Mouse (Mus musculus): Measurements from ENCODE around the gene Dcaf6. TPM values are rescaled to one million over a fixed set of nuclear protein-coding genes. Genes with fewer than 3 reads are reported as not detected.
A peak's percentile ranks its signal among the peaks of the same experiment; 100 is the strongest.

Dcaf6 gene
- polyA plus RNA-seq, 1 experiment from 2014 or later, result 17.4 TPM

DNA sequence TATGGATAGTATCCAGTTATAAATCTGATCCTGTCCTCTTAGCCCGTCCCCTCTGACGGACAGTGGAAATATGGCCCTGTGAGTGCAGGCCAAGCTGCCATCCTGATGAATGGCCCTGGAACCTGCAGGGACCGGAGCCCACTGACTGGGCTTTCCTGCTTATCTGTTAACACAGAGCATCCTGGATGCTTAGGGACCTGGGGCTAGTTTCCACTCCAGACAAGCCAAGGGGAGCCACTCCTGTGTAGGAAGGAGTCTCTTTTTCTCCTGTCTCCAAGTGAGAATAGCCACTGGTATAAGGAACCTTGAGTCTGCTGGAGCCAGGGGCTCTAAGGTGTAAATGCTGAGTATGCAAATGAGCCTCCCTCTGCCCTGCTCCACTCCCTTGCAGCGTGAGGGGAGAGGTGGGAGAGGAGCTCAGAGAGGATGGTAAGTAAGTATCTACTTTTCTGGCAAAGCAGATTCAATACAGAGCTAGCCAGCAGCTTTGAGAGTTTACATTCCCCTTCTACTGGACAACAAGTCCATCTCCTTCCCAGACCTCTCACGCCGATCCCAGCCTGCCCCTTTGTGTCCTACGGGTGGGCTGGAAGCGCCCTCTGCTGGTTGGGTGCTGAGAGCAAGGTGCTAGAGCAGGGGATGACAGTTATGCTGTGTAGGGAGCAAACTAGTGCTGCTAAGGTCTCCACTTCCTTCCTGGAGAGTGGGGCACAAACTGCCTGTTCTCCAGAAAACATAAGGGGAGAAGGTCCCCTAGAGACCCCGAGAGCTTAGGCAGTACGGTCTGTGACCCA is 139.9 kb downstream of the Dcaf6 start:
- Histone ChIP-seq H3K4me1 (replicated peaks; ENCODE audit: control insufficient read depth, insufficient read depth, low read length) (no peaks in the 10 kb centered on the region), H3K27me3 (replicated peaks; ENCODE audit: control insufficient read depth, insufficient read depth, low read length) (no peaks in the 10 kb centered on the region), H3K27ac (ENCODE audit: low read length) (no peak overlapping the region), H3K9me3 (ENCODE audit: control insufficient read depth, low read length) (no peaks in the 10 kb centered on the region), H3K4me2 (ENCODE audit: low read length) (no peak overlapping the region), H3K9ac (replicated peaks; ENCODE audit: low read depth, low read length) (no peak overlapping the region), H3K4me3 (replicated peaks; ENCODE audit: low read length) (no peak overlapping the region), H3K36me3 (ENCODE audit: control insufficient read depth, insufficient read depth) (peaks cover 6% of the 10 kb centered on the region; the same call in 1 of the 2 replicates)
- 46% methylated on average over 10 of the region's 10 CpGs for WGBS
- peak; percentile 76 for ATAC-seq

DNA sequence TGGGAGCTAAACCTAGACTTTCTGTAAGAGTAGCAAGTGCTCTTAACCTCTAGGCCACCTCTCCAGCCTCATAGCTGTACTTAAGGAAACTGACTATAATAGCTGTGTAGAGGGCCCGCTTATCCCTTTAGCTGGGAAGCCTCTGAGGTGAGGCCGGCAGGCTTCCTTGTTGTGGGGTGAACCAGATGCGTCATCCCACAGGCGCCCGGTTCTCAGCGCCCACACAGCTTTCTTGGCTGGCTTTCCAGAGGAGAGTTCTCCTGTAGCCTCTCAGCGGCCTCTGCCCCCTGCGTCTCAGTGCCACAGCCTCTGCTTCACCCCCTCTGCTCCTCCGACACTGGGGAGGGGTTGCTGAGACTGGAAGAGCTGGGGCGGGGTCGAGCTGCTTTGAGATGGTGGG is 143.9 kb downstream of the Dcaf6 start:
- no peaks in the 10 kb centered on the region for H3K9me3 ChIP-seq (ENCODE audit: control insufficient read depth, low read length)
- no peaks in the 10 kb centered on the region for H3K4me1 ChIP-seq (replicated peaks; ENCODE audit: control insufficient read depth, insufficient read depth, low read length)
- H3K4me3 ChIP-seq (replicated peaks; ENCODE audit: low read length), result no peak overlapping the region
- H3K36me3 ChIP-seq (ENCODE audit: control insufficient read depth, insufficient read depth), result peaks cover 2% of the 10 kb centered on the region; the same call in 1 of the 2 replicates
- H3K27me3 ChIP-seq (replicated peaks; ENCODE audit: control insufficient read depth, insufficient read depth, low read length), result no peaks in the 10 kb centered on the region
- no peak overlapping the region for H3K27ac ChIP-seq (ENCODE audit: low read length)
- ATAC-seq, result no peak
- H3K9ac ChIP-seq (replicated peaks; ENCODE audit: low read depth, low read length), result no peak overlapping the region
- 52% methylated on average over 11 of the region's 11 CpGs for WGBS
- no peak overlapping the region for H3K4me2 ChIP-seq (ENCODE audit: low read length)

DNA sequence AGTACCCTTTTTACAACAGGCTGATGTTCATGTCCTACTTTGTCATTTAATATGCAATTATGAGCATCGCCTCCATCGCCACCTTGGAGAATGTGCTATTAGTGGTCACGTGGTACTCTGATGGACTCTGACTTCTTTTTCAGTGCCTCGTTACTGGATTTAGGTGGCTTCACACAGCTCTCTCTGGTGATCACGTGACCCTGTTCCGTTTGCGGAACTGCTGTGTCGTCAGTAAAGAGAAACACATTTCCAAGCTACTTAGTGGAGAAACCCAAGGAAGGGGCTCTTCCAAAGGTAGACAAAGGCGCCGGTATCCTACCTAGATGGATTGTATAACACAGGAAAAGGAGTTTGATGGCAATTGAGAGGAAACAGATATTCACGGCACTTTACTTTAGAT is 152.1 kb downstream of the Dcaf6 start:
- peaks cover under 1% of the 10 kb centered on the region for H3K4me1 ChIP-seq (replicated peaks; ENCODE audit: control insufficient read depth, insufficient read depth, low read length)
- H3K9ac ChIP-seq (replicated peaks; ENCODE audit: low read depth, low read length), result no peak overlapping the region
- H3K4me2 ChIP-seq (ENCODE audit: low read length), result no peak overlapping the region
- H3K27ac ChIP-seq (ENCODE audit: low read length), result no peak overlapping the region
- no peaks in the 10 kb centered on the region for H3K27me3 ChIP-seq (replicated peaks; ENCODE audit: control insufficient read depth, insufficient read depth, low read length)
- no peak overlapping the region for H3K4me3 ChIP-seq (replicated peaks; ENCODE audit: low read length)
- H3K36me3 ChIP-seq (ENCODE audit: control insufficient read depth, insufficient read depth), result peaks cover 22% of the 10 kb centered on the region
- H3K9me3 ChIP-seq (ENCODE audit: control insufficient read depth, low read length), result no peaks in the 10 kb centered on the region
- 70% methylated on average over 11 of the region's 11 CpGs for WGBS
- no peak for ATAC-seq

GRCm38 (mm10) chr1:165304341-165304740 is 155.9 kb downstream of the Dcaf6 start:
- Histone ChIP-seq H3K9me3 (ENCODE audit: control insufficient read depth, low read length) (no peaks in the 10 kb centered on the region), H3K9ac (replicated peaks; ENCODE audit: low read depth, low read length) (no peak overlapping the region), H3K27me3 (replicated peaks; ENCODE audit: control insufficient read depth, insufficient read depth, low read length) (no peaks in the 10 kb centered on the region), H3K4me1 (replicated peaks; ENCODE audit: control insufficient read depth, insufficient read depth, low read length) (peaks cover 22% of the 10 kb centered on the region), H3K36me3 (ENCODE audit: control insufficient read depth, insufficient read depth) (peaks cover 16% of the 10 kb centered on the region), H3K27ac (ENCODE audit: low read length) (no peak overlapping the region), H3K4me2 (ENCODE audit: low read length) (no peak overlapping the region), H3K4me3 (replicated peaks; ENCODE audit: low read length) (no peak overlapping the region)
- WGBS, result 91% methylated on average over 7 of the region's 7 CpGs
- ATAC-seq, result no peak

DNA sequence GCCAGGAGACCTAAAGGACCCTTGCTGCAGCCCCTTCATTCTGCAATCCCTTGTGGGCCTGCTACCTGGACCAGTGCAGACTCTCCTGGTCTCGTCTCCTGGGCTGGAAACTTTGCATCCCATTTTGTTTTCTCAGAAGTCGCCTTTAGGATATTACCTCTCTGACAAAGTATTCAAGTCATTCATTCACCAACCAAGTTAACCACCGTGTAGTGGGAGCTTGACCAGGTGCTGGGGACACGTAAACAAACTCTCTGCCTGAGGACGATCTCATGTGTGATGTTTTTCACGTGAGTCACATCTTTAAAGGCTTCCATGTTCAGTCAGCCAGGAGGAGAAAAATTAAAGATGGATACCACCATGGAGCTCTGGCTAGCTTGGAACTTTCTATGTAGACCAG is 157.1 kb downstream of the Dcaf6 start:
- H3K27ac ChIP-seq (ENCODE audit: low read length), result no peak overlapping the region
- no peak for ATAC-seq
- peaks cover 16% of the 10 kb centered on the region for H3K36me3 ChIP-seq (ENCODE audit: control insufficient read depth, insufficient read depth)
- no peak overlapping the region for H3K4me2 ChIP-seq (ENCODE audit: low read length)
- H3K4me3 ChIP-seq (replicated peaks; ENCODE audit: low read length), result no peak overlapping the region
- WGBS, result 77% methylated on average over 6 of the region's 6 CpGs
- no peaks in the 10 kb centered on the region for H3K9me3 ChIP-seq (ENCODE audit: control insufficient read depth, low read length)
- H3K27me3 ChIP-seq (replicated peaks; ENCODE audit: control insufficient read depth, insufficient read depth, low read length), result no peaks in the 10 kb centered on the region
- H3K4me1 ChIP-seq (replicated peaks; ENCODE audit: control insufficient read depth, insufficient read depth, low read length), result peaks cover 22% of the 10 kb centered on the region
- no peak overlapping the region for H3K9ac ChIP-seq (replicated peaks; ENCODE audit: low read depth, low read length)

GRCm38 (mm10) chr1:165302455-165303208 is 157.6 kb downstream of the Dcaf6 start:
- peak; percentile 71 for ATAC-seq
- Histone ChIP-seq H3K4me3 (replicated peaks; ENCODE audit: low read length) (no peak overlapping the region), H3K27me3 (replicated peaks; ENCODE audit: control insufficient read depth, insufficient read depth, low read length) (no peaks in the 10 kb centered on the region), H3K9ac (replicated peaks; ENCODE audit: low read depth, low read length) (no peak overlapping the region), H3K9me3 (ENCODE audit: control insufficient read depth, low read length) (no peaks in the 10 kb centered on the region), H3K36me3 (ENCODE audit: control insufficient read depth, insufficient read depth) (peaks cover 13% of the 10 kb centered on the region), H3K4me1 (replicated peaks; ENCODE audit: control insufficient read depth, insufficient read depth, low read length) (peaks cover 22% of the 10 kb centered on the region), H3K4me2 (ENCODE audit: low read length) (no peak overlapping the region), H3K27ac (ENCODE audit: low read length) (no peak overlapping the region)
- 41% methylated on average over 13 of the region's 13 CpGs for WGBS

- Histone ChIP-seq H3K4me1 (replicated peaks; ENCODE audit: control insufficient read depth, insufficient read depth, low read length) (peaks cover 22% of the 10 kb centered on the region), H3K36me3 (ENCODE audit: control insufficient read depth, insufficient read depth) (peaks cover 6% of the 10 kb centered on the region), H3K9me3 (ENCODE audit: control insufficient read depth, low read length) (no peaks in the 10 kb centered on the region), H3K9ac (replicated peaks; ENCODE audit: low read depth, low read length) (no peak overlapping the region), H3K4me2 (ENCODE audit: low read length) (no peak overlapping the region), H3K27ac (ENCODE audit: low read length) (no peak overlapping the region), H3K4me3 (replicated peaks; ENCODE audit: low read length) (no peak overlapping the region), H3K27me3 (replicated peaks; ENCODE audit: control insufficient read depth, insufficient read depth, low read length) (no peaks in the 10 kb centered on the region)
- ATAC-seq, result peak; percentile 70
- 38% methylated on average over 2 of the region's 2 CpGs for WGBS
Observed at GRCm38 (mm10) chr1:165301567-165301966, 158.7 kb downstream of the Dcaf6 start.

DNA sequence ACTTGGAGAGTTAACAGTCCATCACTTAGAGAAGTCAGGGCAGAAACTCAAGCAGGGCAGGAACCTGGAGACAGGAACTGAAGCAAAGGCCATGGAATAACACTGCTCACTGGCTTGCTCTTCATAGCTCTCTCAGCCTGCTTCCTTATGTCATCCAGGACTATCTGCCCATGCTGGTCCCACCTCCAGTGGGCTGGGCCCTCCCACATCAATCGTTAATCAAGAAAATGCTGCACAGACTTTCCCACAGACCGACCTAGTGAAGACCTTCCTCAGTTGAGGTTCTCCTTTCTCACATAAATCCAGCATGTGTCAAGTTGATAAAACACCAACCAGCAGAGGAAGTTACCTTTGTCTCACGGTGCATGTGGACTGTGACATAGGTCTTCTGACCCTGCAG is 159.2 kb downstream of the Dcaf6 start:
- H3K27ac ChIP-seq (ENCODE audit: low read length), result no peak overlapping the region
- H3K4me3 ChIP-seq (replicated peaks; ENCODE audit: low read length), result no peak overlapping the region
- peaks cover 2% of the 10 kb centered on the region; the same call in 1 of the 2 replicates for H3K36me3 ChIP-seq (ENCODE audit: control insufficient read depth, insufficient read depth)
- no peak overlapping the region for H3K4me2 ChIP-seq (ENCODE audit: low read length)
- no peaks in the 10 kb centered on the region for H3K9me3 ChIP-seq (ENCODE audit: control insufficient read depth, low read length)
- 81% methylated on average over 3 of the region's 3 CpGs for WGBS
- peaks cover 22% of the 10 kb centered on the region for H3K4me1 ChIP-seq (replicated peaks; ENCODE audit: control insufficient read depth, insufficient read depth, low read length)
- no peaks in the 10 kb centered on the region for H3K27me3 ChIP-seq (replicated peaks; ENCODE audit: control insufficient read depth, insufficient read depth, low read length)
- H3K9ac ChIP-seq (replicated peaks; ENCODE audit: low read depth, low read length), result no peak overlapping the region
- no peak for ATAC-seq

DNA sequence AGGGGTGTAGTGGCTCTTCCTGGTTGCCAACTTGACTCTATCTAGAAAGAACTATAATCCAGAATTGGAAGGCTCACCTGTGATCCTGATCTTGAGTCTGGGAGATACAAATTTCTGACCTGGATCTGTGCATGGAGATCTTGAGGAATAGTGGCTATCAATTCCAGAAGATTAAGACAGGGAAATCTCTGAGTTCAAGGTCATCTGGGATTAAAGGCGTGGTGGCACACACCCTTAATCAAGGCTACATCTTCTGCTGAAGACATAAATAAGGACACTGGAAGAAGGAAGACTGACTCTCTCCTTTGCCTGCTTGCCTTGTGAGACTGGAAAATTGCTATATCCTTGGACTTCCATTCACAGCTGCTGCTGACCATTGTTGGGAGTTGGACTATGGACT is 164.8 kb downstream of the Dcaf6 start, which contains the start of gene Gpr161:
Gpr161 (plus strand) TSS at position 301 of the 400 bp plus-strand sequence.
- H3K27ac ChIP-seq (ENCODE audit: low read length), result no peak within 1 kb of the TSS
- H3K4me2 ChIP-seq (ENCODE audit: low read length), result no peak within 1 kb of the TSS
- H3K4me1 ChIP-seq (replicated peaks; ENCODE audit: control insufficient read depth, insufficient read depth, low read length), result no peaks in the 10 kb centered on the region; the same call in 1 of the 2 replicates
- H3K4me3 ChIP-seq (replicated peaks; ENCODE audit: low read length), result no peak within 1 kb of the TSS
- 94% methylated on average over 1 of the region's 1 CpGs for WGBS
- ATAC-seq, result no peak
- H3K9ac ChIP-seq (replicated peaks; ENCODE audit: low read depth, low read length), result no peak within 1 kb of the TSS
- H3K27me3 ChIP-seq (replicated peaks; ENCODE audit: control insufficient read depth, insufficient read depth, low read length), result no peaks in the 10 kb centered on the region
- peaks cover 9% of the 10 kb centered on the region for H3K36me3 ChIP-seq (ENCODE audit: control insufficient read depth, insufficient read depth)
- no peaks in the 10 kb centered on the region for H3K9me3 ChIP-seq (ENCODE audit: control insufficient read depth, low read length)

All from forebrain, embryonic 16.5 days (tissue).